8 mouse cellular contexts compared by ENCODE assay signal in genomic region chr5:137332857-137333511, GRCm38 (mm10). TPM values are rescaled to one million over a fixed set of nuclear protein-coding genes. Genes with fewer than 3 reads are reported as not detected.
A peak's percentile ranks its signal among the peaks of the same experiment; 100 is the strongest.
DNase-seq lines count a peak whose midpoint lies in the region; ATAC-seq and TF ChIP-seq lines count a peak whose summit lies in the region.

No protein-coding gene starts in this region.

- intact Hi-C loops in left cerebral cortex, adult 2 months (cut with DNase I): loop anchor here (10.0 kb wide), 2 partner anchors 262 to 832 kb away; partner anchors contain the start of gene Cops6

- no peak for TF ChIP-seq CTCF in left cerebral cortex, adult 2 months (IDR thresholded peaks at IDR 0.05)

- H3K4me3 ChIP-seq in left cerebral cortex, adult 2 months: peak overlapping the region; percentile 59
- H3K4me3 ChIP-seq in embryonic facial prominence, embryonic 11.5 days (ENCODE audit: low read depth, low read length): peak overlapping the region; percentile 51
- H3K4me3 ChIP-seq in intestine, embryonic 15.5 days (replicated peaks): peak overlapping the region; percentile 67
- peak overlapping the region; percentile 66 for H3K4me3 ChIP-seq in neural tube, embryonic 12.5 days

- no peaks in the 10 kb centered on the region for H3K4me1 ChIP-seq in embryonic facial prominence, embryonic 11.5 days (ENCODE audit: control insufficient read depth, insufficient read depth, low read length)
- peaks cover 19% of the 10 kb centered on the region; the same call in 1 of the 2 replicates for H3K4me1 ChIP-seq in intestine, embryonic 15.5 days (replicated peaks)
- H3K4me1 ChIP-seq in neural tube, embryonic 12.5 days: peaks cover 14% of the 10 kb centered on the region

- peak overlapping the region; percentile 61 for H3K9ac ChIP-seq in embryonic facial prominence, embryonic 11.5 days (replicated peaks; ENCODE audit: low read length)
- peak overlapping the region; percentile 77 for H3K9ac ChIP-seq in intestine, embryonic 15.5 days
- H3K9ac ChIP-seq in neural tube, embryonic 12.5 days: peak overlapping the region; percentile 74

- WGBS in embryonic facial prominence, embryonic 11.5 days: 16% methylated on average over 15 of the region's 15 CpGs
- WGBS in intestine, embryonic 15.5 days: 15% methylated on average over 15 of the region's 15 CpGs
- 13% methylated on average over 15 of the region's 15 CpGs for WGBS in neural tube, embryonic 12.5 days

- ATAC-seq in embryonic facial prominence, embryonic 11.5 days (replicated peaks; ENCODE audit: insufficient number of reproducible peaks, low FRiP score, low TSS enrichment, low read depth): no peak
- no peak; the same call in 1 of the 2 replicates for ATAC-seq in intestine, embryonic 15.5 days
- ATAC-seq in neural tube, embryonic 12.5 days (ENCODE audit: low FRiP score, low read depth): no peak; the same call in 1 of the 2 replicates

- H3K27me3 ChIP-seq in embryonic facial prominence, embryonic 11.5 days (ENCODE audit: control insufficient read depth, insufficient read depth, low read length): no peaks in the 10 kb centered on the region
- no peaks in the 10 kb centered on the region for H3K27me3 ChIP-seq in intestine, embryonic 15.5 days (replicated peaks)
- no peaks in the 10 kb centered on the region for H3K27me3 ChIP-seq in neural tube, embryonic 12.5 days (replicated peaks)

- H3K27ac ChIP-seq in left cerebral cortex, adult 2 months: peak overlapping the region; percentile 55
- no peak overlapping the region for H3K27ac ChIP-seq in embryonic facial prominence, embryonic 11.5 days (replicated peaks; ENCODE audit: low read depth, low read length)
- peak overlapping the region; percentile 75; the same call in 1 of the 2 replicates for H3K27ac ChIP-seq in intestine, embryonic 15.5 days
- H3K27ac ChIP-seq in neural tube, embryonic 12.5 days: peak overlapping the region; percentile 66; the same call in 1 of the 2 replicates

- no peaks in the 10 kb centered on the region for H3K36me3 ChIP-seq in embryonic facial prominence, embryonic 11.5 days (replicated peaks; ENCODE audit: control insufficient read depth, insufficient read depth, low read depth, low read length)
- no peaks in the 10 kb centered on the region for H3K36me3 ChIP-seq in intestine, embryonic 15.5 days
- H3K36me3 ChIP-seq in neural tube, embryonic 12.5 days: peaks cover 3% of the 10 kb centered on the region; the same call in 1 of the 2 replicates

- peak overlapping the region; percentile 90 for H3K4me2 ChIP-seq in embryonic facial prominence, embryonic 11.5 days (ENCODE audit: low read depth, low read length)
- peak overlapping the region; percentile 96 for H3K4me2 ChIP-seq in intestine, embryonic 15.5 days (replicated peaks)
- H3K4me2 ChIP-seq in neural tube, embryonic 12.5 days (replicated peaks): peak overlapping the region; percentile 93

- DNase-seq in left cerebral cortex, adult 2 months (ENCODE audit: extremely low spot score in 1 of 2, low spot score in 2 of 2): no peak
- no peak for DNase-seq in left cerebral cortex, adult 8-10 months (ENCODE audit: low spot score in 2 of 2)
- DNase-seq in embryonic facial prominence, embryonic 11.5 days (ENCODE audit: low spot score): no peak
- DNase-seq in urinary bladder, postnatal 10 days (ENCODE audit: low spot score): no peak
- DNase-seq in layer of hippocampus, postnatal 36 days: no peak
- no peak for DNase-seq in adrenal gland, postnatal 14 days

- H3K9me3 ChIP-seq in embryonic facial prominence, embryonic 11.5 days (replicated peaks; ENCODE audit: control insufficient read depth, low read length): no peaks in the 10 kb centered on the region
- no peaks in the 10 kb centered on the region for H3K9me3 ChIP-seq in intestine, embryonic 15.5 days
- H3K9me3 ChIP-seq in neural tube, embryonic 12.5 days: no peaks in the 10 kb centered on the region

RNA-seq across cellular contexts. Expression of gene Slc12a9, which starts 0.4 kb away (rescaled TPM):
- 10 to 100 TPM; 22.8 to 25.1 TPM for total RNA-seq in left cerebral cortex, adult 2 months (2021)
- total RNA-seq in left cerebral cortex, adult 8-10 months (2022): 10 to 100 TPM; 24.4 to 28.0 (median 26.5) TPM
- 3.0 and 4.2 TPM in 2 replicates for polyA plus RNA-seq in embryonic facial prominence, embryonic 11.5 days (2014; fragmentation: Nextera tagmentation; extraction: Ambion mirVana)
- 14.3 and 15.9 TPM in 2 replicates for polyA plus RNA-seq in intestine, embryonic 15.5 days (2015; fragmentation: Nextera tagmentation; extraction: Ambion mirVana)
- 24.4 and 25.1 TPM in 2 replicates for polyA plus RNA-seq in neural tube, embryonic 12.5 days (2016; fragmentation: Nextera tagmentation; extraction: Ambion mirVana)
- 10 to 100 TPM; 27.4 to 28.3 TPM for total RNA-seq in layer of hippocampus, postnatal 36 days (2021)
- total RNA-seq in adrenal gland, postnatal 14 days (2021): 9.4 and 13.0 TPM in 2 replicates

RNA-seq across cellular contexts. Expression of gene Ephb4, which starts 16.9 kb away (rescaled TPM):
- 1 to 10 TPM; 4.9 to 6.8 TPM for total RNA-seq in left cerebral cortex, adult 2 months (2021)
- 1 to 10 TPM; 4.4 to 7.2 (median 5.2) TPM for total RNA-seq in left cerebral cortex, adult 8-10 months (2022)
- 46.4 and 52.3 TPM in 2 replicates for polyA plus RNA-seq in embryonic facial prominence, embryonic 11.5 days (2014; fragmentation: Nextera tagmentation; extraction: Ambion mirVana)
- 36.7 and 37.6 TPM in 2 replicates for polyA plus RNA-seq in intestine, embryonic 15.5 days (2015; fragmentation: Nextera tagmentation; extraction: Ambion mirVana)
- polyA plus RNA-seq in neural tube, embryonic 12.5 days (2016; fragmentation: Nextera tagmentation; extraction: Ambion mirVana): 25.6 and 28.1 TPM in 2 replicates
- total RNA-seq in layer of hippocampus, postnatal 36 days (2021): 1 to 10 TPM; 4.2 to 4.6 TPM
- 65.1 and 69.7 TPM in 2 replicates for total RNA-seq in adrenal gland, postnatal 14 days (2021)

RNA-seq across cellular contexts. Expression of gene Trip6, which starts 18.8 kb away (rescaled TPM):
- total RNA-seq in left cerebral cortex, adult 2 months (2021): 1 to 10 TPM; 4.5 to 6.5 TPM
- total RNA-seq in left cerebral cortex, adult 8-10 months (2022): 1 to 10 TPM; 3.9 to 7.6 (median 5.1) TPM
- polyA plus RNA-seq in embryonic facial prominence, embryonic 11.5 days (2014; fragmentation: Nextera tagmentation; extraction: Ambion mirVana): 40.3 and 51.8 TPM in 2 replicates
- polyA plus RNA-seq in intestine, embryonic 15.5 days (2015; fragmentation: Nextera tagmentation; extraction: Ambion mirVana): 63.9 and 64.8 TPM in 2 replicates
- 31.7 and 36.2 TPM in 2 replicates for polyA plus RNA-seq in neural tube, embryonic 12.5 days (2016; fragmentation: Nextera tagmentation; extraction: Ambion mirVana)
- 1 to 10 TPM; 5.8 to 6.9 TPM for total RNA-seq in layer of hippocampus, postnatal 36 days (2021)
- 29.2 and 34.7 TPM in 2 replicates for total RNA-seq in adrenal gland, postnatal 14 days (2021)

RNA-seq across cellular contexts. Expression of gene Srrt, which starts 25.5 kb away (rescaled TPM):
- 100 to 1,000 TPM; 202 to 221 TPM for total RNA-seq in left cerebral cortex, adult 2 months (2021)
- total RNA-seq in left cerebral cortex, adult 8-10 months (2022): 100 to 1,000 TPM; 164 to 219 (median 188) TPM
- 136 and 148 TPM in 2 replicates for polyA plus RNA-seq in embryonic facial prominence, embryonic 11.5 days (2014; fragmentation: Nextera tagmentation; extraction: Ambion mirVana)
- 117 and 120 TPM in 2 replicates for polyA plus RNA-seq in intestine, embryonic 15.5 days (2015; fragmentation: Nextera tagmentation; extraction: Ambion mirVana)
- 155 and 167 TPM in 2 replicates for polyA plus RNA-seq in neural tube, embryonic 12.5 days (2016; fragmentation: Nextera tagmentation; extraction: Ambion mirVana)
- 100 to 1,000 TPM; 209 to 228 TPM for total RNA-seq in layer of hippocampus, postnatal 36 days (2021)
- 139 and 168 TPM in 2 replicates for total RNA-seq in adrenal gland, postnatal 14 days (2021)

RNA-seq across cellular contexts. Expression of gene Ufsp1, which starts 38.6 kb away (rescaled TPM):
- total RNA-seq in left cerebral cortex, adult 2 months (2021): 10 to 100 TPM; 11.6 to 14.4 TPM
- 10 to 100 TPM; 14.0 to 16.8 (median 16.1) TPM for total RNA-seq in left cerebral cortex, adult 8-10 months (2022)
- 6.6 and 7.8 TPM in 2 replicates for polyA plus RNA-seq in embryonic facial prominence, embryonic 11.5 days (2014; fragmentation: Nextera tagmentation; extraction: Ambion mirVana)
- polyA plus RNA-seq in intestine, embryonic 15.5 days (2015; fragmentation: Nextera tagmentation; extraction: Ambion mirVana): 7.8 and 8.5 TPM in 2 replicates
- polyA plus RNA-seq in neural tube, embryonic 12.5 days (2016; fragmentation: Nextera tagmentation; extraction: Ambion mirVana): 11.4 and 11.6 TPM in 2 replicates
- 10 to 100 TPM in 1 of 2 experiments, 1 to 10 TPM in 1; 8.6 to 12.2 TPM for total RNA-seq in layer of hippocampus, postnatal 36 days (2021)
- total RNA-seq in adrenal gland, postnatal 14 days (2021): 8.0 and 11.9 TPM in 2 replicates
